8 mouse cellular contexts compared by ENCODE assay signal in genomic region chr8:73233358-73234041, GRCm38 (mm10).
DNase-seq lines count a peak whose midpoint lies in the region; ATAC-seq and TF ChIP-seq lines count a peak whose summit lies in the region.

No protein-coding gene starts in this region.

- peak; percentile 74 for DNase-seq in right cerebral cortex, adult 18-20 months
- no peak for DNase-seq in right cerebral cortex, postnatal 4 days
- DNase-seq in cerebellum, adult 2 months, result peak in 1 of 2 experiments; percentile 43
- DNase-seq in frontal cortex, postnatal 36 days (ENCODE audit: low spot score in 2 of 2), result peak; percentile 35 to 82
- DNase-seq in kidney, postnatal 0 days (ENCODE audit: low spot score), result peak; percentile 84
- DNase-seq in lung, postnatal 25 days (ENCODE audit: low spot score), result peak; percentile 41
- DNase-seq in yolk sac, embryonic 10.5 days (ENCODE audit: low spot score), result peak; percentile 14
- DNase-seq in thymus, adult 18-20 months, result no peak

- 61% methylated on average over 6 of the region's 6 CpGs for WGBS in cerebellum, adult 2 months
- whole genome bisulfite sequencing in kidney, postnatal 0 days, result 41% methylated on average over 6 of the region's 6 CpGs

- no peak for TF ChIP-seq POLR2A in cerebellum, adult 2 months (IDR thresholded peaks at IDR 0.05; ENCODE audit: borderline replicate concordance, insufficient read depth, low read length)

- H3K27me3 ChIP-seq in cerebellum, adult 2 months (ENCODE audit: control insufficient read depth, insufficient read depth, low read length), result no peaks in the 10 kb centered on the region
- H3K27me3 ChIP-seq in kidney, postnatal 0 days (ENCODE audit: insufficient read depth, low read length), result no peaks in the 10 kb centered on the region

- no peak overlapping the region for H3K9ac ChIP-seq in kidney, postnatal 0 days (ENCODE audit: low read depth, low read length)

- no peak overlapping the region for H3K4me2 ChIP-seq in kidney, postnatal 0 days (ENCODE audit: low read length)

- ATAC-seq in kidney, postnatal 0 days (replicated peaks; ENCODE audit: low FRiP score, low read depth), result 0 out of 2 replicates have a peak, but pooled peaks have one; percentile 36

- no peak overlapping the region for H3K27ac ChIP-seq in cerebellum, adult 2 months (ENCODE audit: insufficient read depth, low read length)
- H3K27ac ChIP-seq in kidney, postnatal 0 days, result no peak overlapping the region

- TF ChIP-seq CTCF in cerebellum, adult 2 months (IDR thresholded peaks at IDR 0.05; ENCODE audit: borderline replicate concordance, insufficient read depth, low read depth, low read length), result peak; percentile 30; the same call in 1 of the 2 replicates
- peak; percentile 83 for TF ChIP-seq CTCF in kidney, postnatal 0 days (IDR thresholded peaks at IDR 0.05; ENCODE audit: low read depth)

- H3K4me3 ChIP-seq in cerebellum, adult 2 months (replicated peaks; ENCODE audit: insufficient read depth, low read depth, low read length), result no peak overlapping the region
- no peak overlapping the region for H3K4me3 ChIP-seq in kidney, postnatal 0 days (replicated peaks; ENCODE audit: low read depth, low read length)

- H3K4me1 ChIP-seq in cerebellum, adult 2 months (ENCODE audit: control insufficient read depth, insufficient read depth, low read length), result no peaks in the 10 kb centered on the region
- H3K4me1 ChIP-seq in kidney, postnatal 0 days (replicated peaks; ENCODE audit: insufficient read depth, low read length), result no peaks in the 10 kb centered on the region

- no peaks in the 10 kb centered on the region for H3K9me3 ChIP-seq in kidney, postnatal 0 days (replicated peaks; ENCODE audit: low read length)

- no peaks in the 10 kb centered on the region for H3K36me3 ChIP-seq in kidney, postnatal 0 days (ENCODE audit: insufficient read depth, low read length)

Comparison
In these comparisons a context has a peak if more than half of its experiments do, and no peak if none do; other contexts are left out.
1. DNase-seq: peak in right cerebral cortex, adult 18-20 months (single experiment), frontal cortex, postnatal 36 days (2 of 2), kidney, postnatal 0 days (single experiment), lung, postnatal 25 days (single experiment) and yolk sac, embryonic 10.5 days (single experiment); none in right cerebral cortex, postnatal 4 days (single experiment) and thymus, adult 18-20 months (0 of 2).